Mouse (Mus musculus) ovary, adult 18-20 months (tissue): ENCODE measurements at regions not wholly inside any gene's neighbourhood (a gene's known extent, or its start where the extent isn't known, plus 50 kb on each side); places are given as distances from the start of the nearest gene placed in this dataset.

Experiments
- DNase-seq: peaks from one replicate; pipeline ENCODE4 v3.0.0; 2022; ENCODE audit warnings: low spot score, mixed read lengths

- no peak for DNase-seq
Observed at GRCm38 (mm10) chr11:63290618-63291017, 161.8 kb downstream of the Pmp22 start.

GRCm38 (mm10) chr11:63293485-63293884 is 164.7 kb downstream of the Pmp22 start:
- DNase-seq: no peak

- no peak for DNase-seq
Observed at GRCm38 (mm10) chr11:63294476-63294875, 165.7 kb downstream of the Pmp22 start.

- no peak for DNase-seq
Observed at GRCm38 (mm10) chr11:63296476-63296875, 167.7 kb downstream of the Pmp22 start.

GRCm38 (mm10) chr11:63299712-63300581 is 171.2 kb downstream of the Pmp22 start:
- DNase-seq: no peak

GRCm38 (mm10) chr11:63325166-63325565 is 196.4 kb downstream of the Pmp22 start:
- no peak for DNase-seq

- no peak for DNase-seq
Observed at GRCm38 (mm10) chr11:63326864-63327263, 198.1 kb downstream of the Pmp22 start.

GRCm38 (mm10) chr11:63337503-63337902 is 208.7 kb downstream of the Pmp22 start:
- no peak for DNase-seq

GRCm38 (mm10) chr11:63338277-63338676 is 209.5 kb downstream of the Pmp22 start:
- no peak for DNase-seq

GRCm38 (mm10) chr11:63345653-63346052 is 216.9 kb downstream of the Pmp22 start:
- DNase-seq: no peak

GRCm38 (mm10) chr11:63350123-63350696 is 221.4 kb downstream of the Pmp22 start:
- peak; percentile 15 for DNase-seq

- no peak for DNase-seq
Observed at GRCm38 (mm10) chr11:63351999-63352398, 223.2 kb downstream of the Pmp22 start.

- no peak for DNase-seq
Observed at GRCm38 (mm10) chr11:63352990-63353389, 224.2 kb downstream of the Pmp22 start.

GRCm38 (mm10) chr11:63353671-63354070 is 224.9 kb downstream of the Pmp22 start:
- no peak for DNase-seq

- no peak for DNase-seq
Observed at GRCm38 (mm10) chr11:63357772-63358344, 229.1 kb downstream of the Pmp22 start.

GRCm38 (mm10) chr11:63367756-63368265 is 239.0 kb downstream of the Pmp22 start:
- DNase-seq: no peak

GRCm38 (mm10) chr11:63369475-63369874 is 240.7 kb downstream of the Pmp22 start:
- DNase-seq: no peak

- no peak for DNase-seq
Observed at GRCm38 (mm10) chr11:63376311-63376710, 247.5 kb downstream of the Pmp22 start.

- no peak for DNase-seq
Observed at GRCm38 (mm10) chr11:63376991-63377390, 248.2 kb downstream of the Pmp22 start.

GRCm38 (mm10) chr11:63388247-63388646 is 259.5 kb downstream of the Pmp22 start:
- DNase-seq: no peak

- DNase-seq: no peak
Observed at GRCm38 (mm10) chr11:63391478-63391877, 262.7 kb downstream of the Pmp22 start.

GRCm38 (mm10) chr11:63392378-63392777 is 263.6 kb downstream of the Pmp22 start:
- no peak for DNase-seq

- DNase-seq: no peak
Observed at GRCm38 (mm10) chr11:63394201-63394600, 265.4 kb downstream of the Pmp22 start.
